Mouse (Mus musculus) midbrain, embryonic 15.5 days (tissue): ENCODE results near the gene Ube2q2. TPM values are rescaled to one million over a fixed set of nuclear protein-coding genes. Genes with fewer than 3 reads are reported as not detected.
"Not testable (repeated sequence)": the region's sequence is repeated elsewhere in the genome, so short reads cannot be mapped to it uniquely, and the experiment has no call there.

ENCODE experiments used
- ATAC-seq: fragments of 200-750 bp; cut with Nextera tagmentation; replicated peaks from 2 replicates; pipeline ENCODE4 v1.8.0; 2017; ENCODE audit warnings: moderate TSS enrichment
- H3K27ac ChIP-seq: fragments of 300-500 bp; sonication (generic); 2 replicates; pipeline ENCODE4 v1.5.1; 2015; ENCODE audit warnings: mild to moderate bottlenecking, inconsistent platforms
- H3K27me3 ChIP-seq: fragments of 300-500 bp; sonication (generic); replicated peaks from 2 replicates; pipeline ENCODE4 v1.6.1; 2015; ENCODE audit warnings: inconsistent platforms
- H3K36me3 ChIP-seq: fragments of 300-500 bp; sonication (generic); replicated peaks from 2 replicates; pipeline ENCODE4 v1.6.1; 2015; ENCODE audit warnings: inconsistent platforms
- H3K4me1 ChIP-seq: fragments of 300-500 bp; sonication (generic); 2 replicates; pipeline ENCODE4 v1.6.1; 2015; ENCODE audit warnings: inconsistent platforms
- H3K4me2 ChIP-seq: fragments of 300-500 bp; sonication (generic); 2 replicates; pipeline ENCODE4 v1.6.1; 2015; ENCODE audit warnings: inconsistent platforms, mild to moderate bottlenecking, moderate library complexity
- H3K4me3 ChIP-seq: fragments of 300-500 bp; sonication (generic); 2 replicates; pipeline ENCODE4 v1.5.1; 2015; ENCODE audit warnings: mild to moderate bottlenecking, inconsistent platforms
- H3K9ac ChIP-seq: fragments of 300-500 bp; sonication (generic); 2 replicates; pipeline ENCODE4 v1.6.1; 2015; ENCODE audit warnings: mild to moderate bottlenecking, inconsistent platforms
- H3K9me3 ChIP-seq: fragments of 300-500 bp; sonication (generic); 2 replicates; pipeline ENCODE4 v1.6.1; 2016; ENCODE audit warnings: inconsistent platforms
- WGBS: fragments of 180-500 bp; shearing (Covaris S2); methylation state at CpG from one replicate; pipeline ENCODE4 v1.1.7; 2015; ENCODE audit warnings: mixed read lengths; 5-methylcytosine and 5-hydroxymethylcytosine counted together
- polyA plus RNA-seq: library from polyadenylated mRNA; unstranded; fragments of >200 nt; fragmentation: Nextera tagmentation; extraction: Ambion mirVana; gene quantifications from 2 replicates; pipeline ENCODE4 v1.2.1, GENCODE M21; 2015

Gene Ube2q2
- 39.3 and 40.3 TPM in 2 replicates for polyA plus RNA-seq

- Histone ChIP-seq H3K4me1 (peaks cover 27% of the 10 kb centered on the region), H3K9me3 (no peaks in the 10 kb centered on the region), H3K4me2 (peak within 1 kb of the TSS; percentile 93), H3K27me3 (no peaks in the 10 kb centered on the region), H3K4me3 (peak within 1 kb of the TSS; percentile 99), H3K27ac (peak within 1 kb of the TSS; percentile 88), H3K9ac (peak within 1 kb of the TSS; percentile 92), H3K36me3 (no peaks in the 10 kb centered on the region)
- ATAC-seq = peak; percentile 89
- WGBS = under 1% methylated on average over 76 of the region's 81 CpGs
Measured at GRCm38 (mm10) chr9:55148854-55149498, at the start of gene Ube2q2. Gene Ube2q2 (plus strand): TSS chr9:55148854.

DNA sequence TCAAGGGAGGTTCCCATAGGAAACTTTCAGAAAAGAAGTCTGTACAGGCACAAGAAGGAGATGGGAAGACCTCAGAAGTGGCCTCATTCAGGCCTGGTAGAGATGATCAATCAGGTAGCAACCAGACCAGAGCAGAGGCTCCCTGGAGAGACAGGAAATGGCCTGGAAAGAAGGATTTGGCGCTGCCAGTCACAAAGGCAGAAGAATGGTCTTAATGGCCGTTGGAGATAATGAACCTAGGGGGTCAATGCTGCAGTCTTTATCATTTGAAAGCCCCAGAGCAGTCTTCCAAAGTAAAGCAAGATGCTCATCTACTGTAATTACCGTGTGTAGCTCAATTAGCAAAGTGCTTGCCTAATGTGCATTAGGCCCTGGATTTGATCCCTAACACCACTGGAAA lies 47.5 kb upstream of the Ube2q2 start:
- Histone ChIP-seq H3K9ac (no peak overlapping the region), H3K4me2 (no peak overlapping the region), H3K4me3 (no peak overlapping the region), H3K36me3 (no peaks in the 10 kb centered on the region), H3K27ac (no peak overlapping the region), H3K9me3 (no peaks in the 10 kb centered on the region), H3K4me1 (no peaks in the 10 kb centered on the region), H3K27me3 (no peaks in the 10 kb centered on the region)
- no peak for ATAC-seq
- 46% methylated on average over 3 of the region's 3 CpGs for WGBS

- H3K4me1 ChIP-seq = no peaks in the 10 kb centered on the region
- WGBS = 89% methylated on average over 8 of the region's 8 CpGs
- no peak overlapping the region for H3K27ac ChIP-seq
- H3K27me3 ChIP-seq = no peaks in the 10 kb centered on the region
- no peaks in the 10 kb centered on the region for H3K9me3 ChIP-seq
- H3K4me3 ChIP-seq = no peak overlapping the region
- H3K9ac ChIP-seq = no peak overlapping the region
- H3K4me2 ChIP-seq = no peak overlapping the region
- no peaks in the 10 kb centered on the region for H3K36me3 ChIP-seq
- ATAC-seq = no peak
Measured at GRCm38 (mm10) chr9:55102186-55102835, 46.3 kb upstream of the Ube2q2 start.

- WGBS = 92% methylated on average over 5 of the region's 5 CpGs
- no peaks in the 10 kb centered on the region for H3K27me3 ChIP-seq
Measured at GRCm38 (mm10) chr9:55102931-55103630, 45.6 kb upstream of the Ube2q2 start.

GRCm38 (mm10) chr9:55110059-55110834 lies 38.4 kb upstream of the Ube2q2 start:
- Histone ChIP-seq H3K27me3 (no peaks in the 10 kb centered on the region), H3K27ac (no peak overlapping the region), H3K9me3 (no peaks in the 10 kb centered on the region), H3K36me3 (no peaks in the 10 kb centered on the region), H3K9ac (no peak overlapping the region), H3K4me2 (0 out of 2 replicates have a peak overlapping the region, but pooled peaks have one; percentile 11), H3K4me1 (no peaks in the 10 kb centered on the region), H3K4me3 (no peak overlapping the region)
- WGBS = 32% methylated on average over 16 of the region's 16 CpGs
- ATAC-seq = peak; percentile 93

More at GRCm38 (mm10) chr9:55102931-55103630, 45.6 kb upstream of the Ube2q2 start:
- no peak overlapping the region for H3K4me2 ChIP-seq
- no peak overlapping the region for H3K9ac ChIP-seq
- no peak overlapping the region for H3K4me3 ChIP-seq
- no peaks in the 10 kb centered on the region for H3K4me1 ChIP-seq
- no peaks in the 10 kb centered on the region for H3K9me3 ChIP-seq
- H3K36me3 ChIP-seq = no peaks in the 10 kb centered on the region
- no peak overlapping the region for H3K27ac ChIP-seq
- ATAC-seq = no peak

- not testable (repeated sequence) for H3K9ac ChIP-seq, ATAC-seq, H3K4me3 ChIP-seq, H3K4me1 ChIP-seq, H3K27ac ChIP-seq, H3K36me3 ChIP-seq, H3K9me3 ChIP-seq, H3K4me2 ChIP-seq, H3K27me3 ChIP-seq
- 14% methylated on average over 3 of the region's 3 CpGs for WGBS
Measured at GRCm38 (mm10) chr9:55110835-55111217, 37.8 kb upstream of the Ube2q2 start.

- WGBS = 89% methylated on average over 1 of the region's 1 CpGs
- no peak for ATAC-seq
- Histone ChIP-seq H3K9ac (no peak overlapping the region), H3K4me3 (no peak overlapping the region), H3K4me1 (no peaks in the 10 kb centered on the region), H3K27ac (no peak overlapping the region), H3K36me3 (no peaks in the 10 kb centered on the region), H3K9me3 (no peaks in the 10 kb centered on the region), H3K4me2 (no peak overlapping the region), H3K27me3 (no peaks in the 10 kb centered on the region)
Measured at GRCm38 (mm10) chr9:55114752-55115151, 33.9 kb upstream of the Ube2q2 start.

DNA sequence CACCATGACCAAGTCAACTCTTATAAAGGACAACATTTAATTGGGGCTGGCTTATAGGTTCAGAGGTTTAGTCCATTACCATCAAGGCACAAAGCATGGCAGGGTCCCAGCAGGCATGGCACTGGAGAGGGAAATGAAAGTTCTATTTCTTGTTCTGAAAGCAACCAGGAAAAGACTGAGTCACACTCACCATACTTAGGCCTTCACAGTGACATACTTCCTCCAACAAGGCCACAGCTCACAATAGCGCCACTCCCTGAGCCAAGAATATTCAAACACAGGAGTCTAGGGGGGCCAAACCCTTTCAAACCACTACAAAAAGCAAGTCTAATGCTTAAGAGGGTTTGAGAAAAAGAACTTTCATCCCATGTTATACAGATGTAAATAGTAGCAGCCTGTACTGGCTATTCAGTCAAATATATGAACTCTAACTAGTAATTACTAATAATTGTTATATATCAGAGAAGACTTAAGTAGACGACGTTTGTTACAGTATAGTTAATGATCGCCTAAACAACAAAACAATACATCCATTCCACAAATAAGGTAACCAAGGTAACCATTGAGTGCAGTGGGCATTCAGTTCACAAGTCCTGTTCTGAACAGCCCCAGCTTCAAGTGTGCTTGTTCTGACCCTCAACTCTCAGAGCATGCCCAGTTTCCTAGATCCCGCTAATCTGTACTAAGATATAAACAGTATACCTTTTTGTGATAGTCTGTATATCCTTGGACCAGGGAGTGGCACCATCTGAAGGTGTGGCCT lies 31.2 kb upstream of the Ube2q2 start:
- Histone ChIP-seq H3K27me3 (no peaks in the 10 kb centered on the region), H3K9ac (no peak overlapping the region), H3K9me3 (no peaks in the 10 kb centered on the region), H3K4me1 (no peaks in the 10 kb centered on the region), H3K27ac (no peak overlapping the region), H3K4me3 (no peak overlapping the region), H3K4me2 (no peak overlapping the region), H3K36me3 (no peaks in the 10 kb centered on the region)
- ATAC-seq = no peak
- 84% methylated on average over 5 of the region's 5 CpGs for WGBS

GRCm38 (mm10) chr9:55122586-55122985 lies 26.1 kb upstream of the Ube2q2 start:
- Histone ChIP-seq H3K4me2 (no peak overlapping the region), H3K4me1 (no peaks in the 10 kb centered on the region), H3K9ac (no peak overlapping the region), H3K27ac (no peak overlapping the region), H3K4me3 (no peak overlapping the region), H3K27me3 (no peaks in the 10 kb centered on the region), H3K36me3 (no peaks in the 10 kb centered on the region), H3K9me3 (no peaks in the 10 kb centered on the region)
- 69% methylated on average over 3 of the region's 3 CpGs for WGBS
- ATAC-seq = no peak

DNA sequence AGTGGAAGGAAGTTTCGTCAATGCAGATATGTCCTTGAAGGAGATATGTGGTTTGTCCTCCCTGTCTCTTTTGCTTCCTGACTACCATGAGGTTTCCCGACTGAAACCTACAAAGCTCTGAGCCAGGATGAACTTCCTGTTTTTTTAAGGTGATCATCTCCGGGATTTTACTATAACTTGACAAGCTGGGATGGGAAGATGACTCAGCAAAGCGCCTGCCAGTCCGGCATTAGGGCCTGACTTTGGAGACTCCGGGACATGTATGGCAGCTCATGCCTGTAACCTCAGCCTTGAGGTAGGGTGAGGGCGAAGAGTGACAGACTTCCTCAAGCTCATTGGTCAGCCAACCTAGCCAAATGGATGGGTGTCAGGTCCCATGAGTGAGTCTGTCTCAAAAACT lies 22.9 kb upstream of the Ube2q2 start:
- Histone ChIP-seq H3K36me3 (no peaks in the 10 kb centered on the region), H3K9me3 (no peaks in the 10 kb centered on the region), H3K27ac (no peak overlapping the region), H3K4me2 (no peak overlapping the region), H3K9ac (no peak overlapping the region), H3K4me1 (no peaks in the 10 kb centered on the region), H3K4me3 (no peak overlapping the region), H3K27me3 (no peaks in the 10 kb centered on the region)
- no peak for ATAC-seq
- 87% methylated on average over 7 of the region's 7 CpGs for WGBS

DNA sequence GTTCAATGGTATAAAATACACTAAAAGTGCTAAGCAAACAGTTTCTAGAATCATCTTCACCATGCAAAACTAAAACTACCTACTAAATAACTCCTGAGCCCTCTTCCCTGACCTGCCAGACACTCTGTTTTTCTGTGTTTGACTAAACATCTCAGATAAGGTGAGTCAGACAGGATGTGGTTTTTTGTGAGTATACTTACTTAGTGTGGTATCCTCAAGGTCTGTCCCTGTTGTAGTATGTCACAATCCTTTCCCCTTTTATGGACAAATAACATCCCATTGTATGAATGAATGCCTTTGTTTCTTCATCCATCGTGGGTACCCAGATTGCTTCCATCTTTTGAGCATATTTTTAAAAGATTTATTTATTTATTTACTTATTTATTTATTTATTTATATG lies 22.4 kb upstream of the Ube2q2 start:
- no peak overlapping the region for H3K9ac ChIP-seq
- no peak overlapping the region for H3K4me2 ChIP-seq
- no peaks in the 10 kb centered on the region for H3K27me3 ChIP-seq
- H3K4me1 ChIP-seq = no peaks in the 10 kb centered on the region
- no peak overlapping the region for H3K27ac ChIP-seq
- no peaks in the 10 kb centered on the region for H3K36me3 ChIP-seq
- ATAC-seq = no peak
- no peaks in the 10 kb centered on the region for H3K9me3 ChIP-seq
- 87% methylated on average over 1 of the region's 1 CpGs for WGBS
- H3K4me3 ChIP-seq = no peak overlapping the region
